Mouse (Mus musculus) ES-E14 (cell line): ENCODE data around the gene Rhbdd1. TPM values are rescaled to one million over a fixed set of nuclear protein-coding genes. Genes with fewer than 3 reads are reported as not detected.

Source experiments
- DNase-seq: peaks from one replicate; pipeline ENCODE4 v3.0.0-alpha.2; 2013; ENCODE audit warnings: low read depth, low spot score
- H3K27ac ChIP-seq: 2 replicates; pipeline ENCODE4 v1.5.1; 2012; ENCODE audit warnings: low read depth, mild to moderate bottlenecking, low read length, moderate library complexity, mixed read lengths; ENCODE audit not compliant: poor library complexity, insufficient read depth, severe bottlenecking
- H3K36me3 ChIP-seq: 2 replicates; pipeline ENCODE4 v1.6.1; 2012; ENCODE audit warnings: mild to moderate bottlenecking, low read length, moderate library complexity, mixed read lengths; ENCODE audit not compliant: control insufficient read depth, poor library complexity, insufficient read depth, severe bottlenecking
- H3K4me1 ChIP-seq, 2 experiments: fragments of 150-350 bp in 1 of 2; sonication (generic) in 1 of 2; 2 replicates each; pipeline ENCODE4 v1.6.1; 2012; ENCODE audit warnings: low read length in 2 of 2, mild to moderate bottlenecking in 1 of 2, mixed read lengths in 1 of 2; ENCODE audit not compliant: control insufficient read depth in 2 of 2, insufficient read depth in 2 of 2, poor library complexity in 1 of 2
- H3K4me3 ChIP-seq, 2 experiments: fragments of 150-350 bp in 1 of 2; sonication (generic) in 1 of 2; 2 replicates each; pipeline ENCODE4 v1.5.1; 2012; ENCODE audit warnings: low read length in 2 of 2, low read depth in 1 of 2, mild to moderate bottlenecking in 1 of 2, mixed read lengths in 1 of 2; ENCODE audit not compliant: insufficient read depth in 1 of 2, poor library complexity in 1 of 2, severe bottlenecking in 1 of 2
- H3K9ac ChIP-seq: 2 replicates; pipeline ENCODE4 v1.6.1; 2012; ENCODE audit warnings: low read depth, mild to moderate bottlenecking, low read length, mixed read lengths; ENCODE audit not compliant: poor library complexity, insufficient read depth, severe bottlenecking
- H3K9me3 ChIP-seq: fragments of 150-350 bp; sonication (generic); 2 replicates; pipeline ENCODE4 v1.6.1; 2012; ENCODE audit warnings: low read depth, mild to moderate bottlenecking, low read length; ENCODE audit not compliant: control insufficient read depth, insufficient read depth
- CHD2 ChIP-seq: IDR thresholded peaks from 2 replicates; pipeline ENCODE4 v1.6.1; 2014; ENCODE audit warnings: mild to moderate bottlenecking, low read depth, low read length, inconsistent platforms
- HCFC1 ChIP-seq: IDR thresholded peaks from 2 replicates; pipeline ENCODE4 v1.6.1; 2012; ENCODE audit warnings: low read length, inconsistent platforms, borderline replicate concordance; ENCODE audit not compliant: insufficient read depth
- MAFK ChIP-seq: IDR thresholded peaks from 2 replicates; pipeline ENCODE4 v1.6.1; 2014; ENCODE audit warnings: mild to moderate bottlenecking, low read depth, low read length, inconsistent platforms; ENCODE audit not compliant: insufficient read depth
- ZC3H11A ChIP-seq: IDR thresholded peaks from 2 replicates; pipeline ENCODE4 v1.6.1; 2012; ENCODE audit warnings: low read depth, mild to moderate bottlenecking, inconsistent platforms, low read length, borderline replicate concordance
- ZNF384 ChIP-seq: IDR thresholded peaks from 2 replicates; pipeline ENCODE4 v1.6.1; 2012; ENCODE audit warnings: low read depth, low read length, inconsistent platforms
- in situ Hi-C, 2 experiments: fragments of 600-800 bp; cut with MboI; formaldehyde crosslinking; loops; one replicate each; pipeline ENCODE4 v1.15.1; 2025; ENCODE audit warnings: low sequenced_read_pairs in 2 of 2, inconsistent platforms in 1 of 2; ENCODE audit not compliant: unreplicated experiment in 2 of 2
- total RNA-seq: library from RNA; depleted of rRNA; stranded (reverse); fragments of 300-350 nt; gene quantifications from 2 replicates; pipeline ENCODE4 v1.2.3, GENCODE M21; 2012

Gene Rhbdd1
- total RNA-seq, 1 experiment = 14.1 TPM

- no peak for TF ChIP-seq HCFC1
- TF ChIP-seq CHD2 = no peak
- TF ChIP-seq MAFK = no peak
- no peak for TF ChIP-seq ZC3H11A
- no peak for TF ChIP-seq ZNF384
- H3K9me3 ChIP-seq = no peaks in the 10 kb centered on the region
- H3K9ac ChIP-seq = peak overlapping the region; percentile 76
- H3K36me3 ChIP-seq = no peaks in the 10 kb centered on the region; the same call in 1 of the 2 replicates
- H3K4me1 ChIP-seq = peaks cover 0 to 15% of the 10 kb centered on the region in 2 experiments; a peak in 1 of 4 replicates
- no peak for DNase-seq
- in situ Hi-C loops = loop anchor here in 1 of 2 experiments (25.0 kb wide), 1 partner anchor 978 kb away; no protein-coding TSS in a partner anchor
- no peak overlapping the region for H3K27ac ChIP-seq
- H3K4me3 ChIP-seq = peak overlapping the region; percentile 85 to 87
These were observed 25.5 kb upstream of the Rhbdd1 start for GRCm38 (mm10) chr1:82290723-82291150.

- Histone ChIP-seq H3K9me3 (no peaks in the 10 kb centered on the region), H3K27ac (no peak within 1 kb of the TSS), H3K4me3 (peak within 1 kb of the TSS; percentile 85 to 87), H3K9ac (peak within 1 kb of the TSS; percentile 76), H3K4me1 (peaks cover 0 to 15% of the 10 kb centered on the region in 2 experiments; a peak in 1 of 4 replicates), H3K36me3 (no peaks in the 10 kb centered on the region; the same call in 1 of the 2 replicates)
- TF ChIP-seq ZNF384 = no peak
- TF ChIP-seq HCFC1 = no peak; the same call in 1 of the 2 replicates
- no peak for TF ChIP-seq CHD2
- TF ChIP-seq MAFK = no peak
- TF ChIP-seq ZC3H11A = no peak
- in situ Hi-C loops = loop anchor here in 1 of 2 experiments (25.0 kb wide), 1 partner anchor 979 kb away; no protein-coding TSS in a partner anchor
- DNase-seq = no peak
These were observed 25.0 kb upstream of the Rhbdd1 start, which contains the start of gene Irs1 for GRCm38 (mm10) chr1:82291151-82291797. Gene Irs1 (minus strand): TSS chr1:82291416.

- H3K27ac ChIP-seq = no peak overlapping the region
- peaks cover 0 to 15% of the 10 kb centered on the region in 2 experiments; a peak in 1 of 4 replicates for H3K4me1 ChIP-seq
- DNase-seq = no peak
- in situ Hi-C loops = loop anchor here in 1 of 2 experiments (25.0 kb wide), 1 partner anchor 980 kb away; no protein-coding TSS in a partner anchor
- TF ChIP-seq CHD2 (no peak), ZNF384 (no peak), HCFC1 (no peak), MAFK (no peak), ZC3H11A (no peak)
- H3K4me3 ChIP-seq = peak overlapping the region; percentile 85 to 87
- H3K9ac ChIP-seq = peak overlapping the region; percentile 76; the same call in 1 of the 2 replicates
- no peaks in the 10 kb centered on the region for H3K9me3 ChIP-seq
- H3K36me3 ChIP-seq = no peaks in the 10 kb centered on the region; the same call in 1 of the 2 replicates
These were observed 24.1 kb upstream of the Rhbdd1 start for GRCm38 (mm10) chr1:82291930-82292712.

GRCm38 (mm10) chr1:82292771-82293170, 23.5 kb upstream of the Rhbdd1 start:
- Histone ChIP-seq H3K9ac (no peak overlapping the region), H3K27ac (no peak overlapping the region), H3K4me3 (peak overlapping the region; percentile 17 to 85; a peak in 3 of 4 replicates), H3K36me3 (no peaks in the 10 kb centered on the region; the same call in 1 of the 2 replicates), H3K4me1 (peaks cover 0 to 15% of the 10 kb centered on the region in 2 experiments; a peak in 1 of 4 replicates), H3K9me3 (no peaks in the 10 kb centered on the region)
- TF ChIP-seq ZNF384 (no peak), ZC3H11A (no peak)
- in situ Hi-C loops = loop anchor here in 1 of 2 experiments (25.0 kb wide), 1 partner anchor 980 kb away; no protein-coding TSS in a partner anchor
- DNase-seq = no peak
